Mouse (Mus musculus) embryonic fibroblast, embryonic 13.5 days (primary cell): ENCODE results near the gene Cnot2.

Experiments
- CTCF ChIP-seq: IDR thresholded peaks from 2 replicates; pipeline ENCODE4 v1.5.1; 2011; ENCODE audit warnings: mild to moderate bottlenecking, control low read depth, low read length, moderate library complexity, borderline replicate concordance; ENCODE audit not compliant: insufficient read depth
- POLR2A ChIP-seq: IDR thresholded peaks from 2 replicates; pipeline ENCODE4 v1.6.1; 2011; ENCODE audit warnings: low read depth, mild to moderate bottlenecking, control low read depth, low read length, moderate library complexity

DNA sequence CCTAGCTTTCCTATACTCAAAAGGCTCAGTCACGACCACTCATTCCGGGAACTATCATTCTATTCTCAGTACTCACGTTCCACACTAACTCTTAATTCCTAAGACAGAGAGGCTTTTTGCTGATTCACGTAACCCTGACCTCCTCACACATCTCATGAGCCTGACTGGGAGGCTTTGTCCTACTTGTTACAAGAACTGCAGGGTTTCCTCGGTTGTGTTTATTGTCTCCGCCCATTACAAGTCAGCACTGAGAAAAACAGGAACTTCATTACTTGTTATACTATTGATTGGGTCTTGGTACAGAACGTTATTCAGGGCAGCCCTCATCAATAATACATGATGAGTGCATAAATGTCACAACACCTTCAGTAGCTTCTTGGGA is 68.1 kb downstream of the Cnot2 start:
- no peak for TF ChIP-seq CTCF
- TF ChIP-seq POLR2A = no peak
